Mouse (Mus musculus) cortical plate, adult 2 months (tissue): ENCODE measurements around the gene Grtp1. TPM values are rescaled to one million over a fixed set of nuclear protein-coding genes. Genes with fewer than 3 reads are reported as not detected.
"Not testable (repeated sequence)": the region's sequence is repeated elsewhere in the genome, so short reads cannot be mapped to it uniquely, and the experiment has no call there.

ENCODE experiments used
- H3K27ac ChIP-seq: fragments of 200-500 bp; 2 replicates; pipeline ENCODE4 v1.5.1; 2012; ENCODE audit warnings: low read length, control low read depth, inconsistent platforms; ENCODE audit not compliant: insufficient read depth
- H3K4me1 ChIP-seq: fragments of 200-500 bp; 2 replicates; pipeline ENCODE4 v1.6.1; 2011; ENCODE audit warnings: low read length; ENCODE audit not compliant: control insufficient read depth, insufficient read depth
- H3K4me3 ChIP-seq: fragments of 200-500 bp; 2 replicates; pipeline ENCODE4 v1.5.1; 2011; ENCODE audit warnings: mild to moderate bottlenecking, low read length, control low read depth; ENCODE audit not compliant: insufficient read depth
- CTCF ChIP-seq: fragments of 200-500 bp; IDR thresholded peaks from 2 replicates; pipeline ENCODE4 v1.5.1; 2011; ENCODE audit warnings: mild to moderate bottlenecking, control low read depth, low read length; ENCODE audit not compliant: insufficient read depth; ENCODE audit errors: extremely low read depth
- POLR2A ChIP-seq: fragments of 200-500 bp; IDR thresholded peaks from 2 replicates; pipeline ENCODE4 v1.6.1; 2011; ENCODE audit warnings: mild to moderate bottlenecking, low read length, control low read depth; ENCODE audit not compliant: insufficient read depth; ENCODE audit errors: extremely low read depth
- polyA plus RNA-seq: library from polyadenylated mRNA; depleted of rRNA; stranded (reverse); fragments of >200 nt; gene quantifications from 2 replicates; pipeline ENCODE4 v1.2.3, GENCODE M21; 2012; rRNA removed

Gene Grtp1
- polyA plus RNA-seq, 1 experiment = 6.5 TPM

DNA sequence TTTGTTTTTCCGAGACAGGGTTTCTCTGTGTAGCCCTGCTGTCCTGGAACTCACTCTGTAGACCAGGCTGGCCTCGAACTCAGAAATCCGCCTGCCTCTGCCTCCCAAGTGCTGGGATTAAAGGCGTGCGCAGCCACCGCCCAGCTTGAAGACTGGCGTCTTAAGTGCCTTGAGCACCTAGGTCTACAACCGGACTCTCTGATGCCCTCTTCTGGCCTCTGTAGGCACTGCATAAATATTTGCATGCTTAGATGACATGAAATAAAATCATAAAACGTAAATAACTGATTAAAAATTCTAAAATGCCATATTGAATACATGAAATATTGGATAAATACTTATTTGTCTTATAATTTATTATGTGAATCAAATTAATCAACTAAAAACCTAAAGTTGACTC lies 68.2 kb downstream of the Grtp1 start:
- not testable (repeated sequence) for H3K4me1 ChIP-seq, H3K4me3 ChIP-seq, H3K27ac ChIP-seq
- TF ChIP-seq CTCF = peak; percentile 51

DNA sequence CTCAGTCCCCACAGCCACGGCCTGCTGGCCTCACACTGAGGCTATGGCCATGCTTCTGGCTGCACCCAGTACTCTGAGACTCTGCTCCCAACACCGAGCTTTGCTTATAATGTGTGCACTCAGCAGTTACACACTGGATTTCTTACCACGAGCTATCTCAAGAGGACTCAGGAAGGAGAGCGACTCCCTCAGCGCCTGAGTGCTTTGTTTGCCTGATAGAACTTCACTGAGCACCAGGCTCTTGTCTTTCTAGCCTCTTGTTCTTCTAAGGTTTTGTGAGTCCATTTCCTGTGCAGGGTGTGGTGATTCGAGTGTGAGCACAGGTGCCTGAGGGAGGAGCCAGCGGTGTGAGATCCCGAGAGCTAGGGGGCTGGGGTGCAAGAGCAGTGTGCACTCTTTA lies 75.5 kb downstream of the Grtp1 start:
- H3K27ac ChIP-seq = no peak overlapping the region
- no peak for TF ChIP-seq CTCF
- H3K4me3 ChIP-seq = no peak overlapping the region

GRCm38 (mm10) chr8:13122887-13123421 lies 77.5 kb downstream of the Grtp1 start:
- H3K4me1 ChIP-seq = 0 out of 2 replicates have a peak, but pooled peaks cover 1% of the 10 kb centered on the region
- no peak overlapping the region for H3K27ac ChIP-seq
- no peak overlapping the region for H3K4me3 ChIP-seq
- TF ChIP-seq CTCF = no peak
- no peak for TF ChIP-seq POLR2A

More for the DNA sequence above, 75.5 kb downstream of the Grtp1 start:
- 0 out of 2 replicates have a peak, but pooled peaks cover 1% of the 10 kb centered on the region for H3K4me1 ChIP-seq

Other genes starting within 250 kb of the Grtp1 start
- gene F7, start 174.6 kb downstream of the Grtp1 start, polyA plus RNA-seq = 0.11 and 0.13 TPM in 2 replicates
- gene F10, start 163.3 kb downstream of the Grtp1 start, polyA plus RNA-seq = 0.06 TPM in 1 of 2 replicates, not detected in the other
- 0.06 and 0.08 TPM in 2 replicates for gene Proz, start 139.7 kb downstream of the Grtp1 start, polyA plus RNA-seq
- gene Pcid2, start 95.2 kb downstream of the Grtp1 start, polyA plus RNA-seq = 32.8 and 36.1 TPM in 2 replicates
- gene Cul4a, start 95.0 kb downstream of the Grtp1 start, polyA plus RNA-seq = 45.5 and 46.9 TPM in 2 replicates
- 425 and 453 TPM in 2 replicates for gene Lamp1, start 41.5 kb downstream of the Grtp1 start, polyA plus RNA-seq
- gene Adprhl1, start 53.5 kb upstream of the Grtp1 start, polyA plus RNA-seq = 0.38 and 0.54 TPM in 2 replicates
- gene Dcun1d2, start 87.5 kb upstream of the Grtp1 start, polyA plus RNA-seq = 56.4 TPM in 2 replicates
- gene Tmco3, start 87.6 kb upstream of the Grtp1 start, polyA plus RNA-seq = 43.1 and 43.3 TPM in 2 replicates
- 76.6 and 77.6 TPM in 2 replicates for gene Tfdp1, start 138.1 kb upstream of the Grtp1 start, polyA plus RNA-seq
- not detected in 2 replicates for gene Atp4b, start 196.2 kb upstream of the Grtp1 start, polyA plus RNA-seq
- 0.02 TPM in 1 of 2 replicates, not detected in the other for gene Grk1, start 204.5 kb upstream of the Grtp1 start, polyA plus RNA-seq
- gene Tmem255b, start 234.6 kb upstream of the Grtp1 start, polyA plus RNA-seq = 3.7 and 4.0 TPM in 2 replicates